Mouse (Mus musculus): ENCODE measurements around the gene Slc8b1.
"Not testable (repeated sequence)": the region's sequence is repeated elsewhere in the genome, so short reads cannot be mapped to it uniquely, and the experiment has no call there.

The Slc8b1 gene

DNA sequence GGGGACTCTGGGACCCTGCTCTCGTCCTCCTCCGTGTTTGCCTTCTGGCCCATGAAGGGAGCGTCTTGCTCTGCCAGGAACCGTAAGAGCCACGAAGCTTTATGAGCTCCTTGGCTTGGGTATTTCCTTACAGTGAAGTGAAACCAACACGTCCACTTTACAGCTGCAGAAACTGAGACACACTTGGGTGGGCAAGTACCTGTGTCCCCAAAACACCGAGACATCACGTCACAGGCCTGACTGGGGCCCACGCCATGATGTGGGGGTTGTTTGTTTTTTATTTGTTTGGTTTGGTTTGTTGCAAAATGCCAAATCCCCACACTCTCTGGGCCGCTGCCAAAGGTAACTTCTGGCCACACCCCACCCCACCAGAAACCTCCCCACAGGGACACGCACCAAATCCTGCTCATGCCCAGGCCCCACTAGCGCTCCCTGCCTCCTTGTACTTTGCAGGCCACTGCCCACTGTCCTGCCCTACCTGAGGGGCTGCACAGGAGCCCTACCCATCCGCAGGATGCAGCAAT, 15.2 kb upstream of the Slc8b1 start:
- DNase-seq (ENCODE audit: low spot score): no peak

DNA sequence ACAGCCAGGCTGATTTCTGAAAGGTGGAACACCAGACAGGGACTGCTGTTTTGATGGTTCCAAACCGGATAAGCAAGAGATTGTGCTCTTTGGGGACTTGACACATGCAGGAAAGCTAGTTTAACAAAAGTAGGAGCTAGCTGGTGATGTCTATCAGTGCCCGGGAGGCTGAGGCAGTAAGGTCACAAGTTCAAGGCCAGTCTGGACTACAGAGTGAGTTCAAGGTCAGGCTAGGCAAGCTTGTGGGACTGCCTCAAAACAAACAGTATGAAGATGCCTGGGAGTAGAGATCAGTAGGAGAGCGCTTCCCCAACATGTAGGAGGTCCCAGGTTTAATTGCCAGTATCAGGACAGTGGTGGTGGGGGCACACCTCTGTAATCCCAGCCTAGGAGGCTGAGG, 13.9 kb upstream of the Slc8b1 start:
- DNase-seq (ENCODE audit: low spot score): no peak

DNA sequence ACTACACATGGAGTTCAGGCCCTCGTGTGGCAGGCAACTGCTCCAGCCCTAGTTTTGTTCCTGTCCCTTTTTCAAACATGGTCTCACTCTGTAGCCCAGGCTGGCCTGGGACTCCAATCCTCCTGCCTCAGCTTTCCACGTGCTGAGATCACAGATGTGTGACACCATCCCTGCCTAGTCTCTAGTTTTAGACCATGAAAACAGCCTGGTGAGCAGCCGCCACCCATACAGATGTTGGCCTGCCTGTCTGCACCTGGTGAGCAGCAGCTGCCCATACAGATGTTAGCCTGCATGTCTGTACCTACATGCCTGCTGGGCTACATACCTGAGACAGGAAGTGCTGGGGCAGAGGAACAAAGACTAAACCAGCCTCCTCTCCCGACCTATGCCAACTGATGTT, 11.8 kb upstream of the Slc8b1 start:
- DNase-seq (ENCODE audit: low spot score): no peak

DNA sequence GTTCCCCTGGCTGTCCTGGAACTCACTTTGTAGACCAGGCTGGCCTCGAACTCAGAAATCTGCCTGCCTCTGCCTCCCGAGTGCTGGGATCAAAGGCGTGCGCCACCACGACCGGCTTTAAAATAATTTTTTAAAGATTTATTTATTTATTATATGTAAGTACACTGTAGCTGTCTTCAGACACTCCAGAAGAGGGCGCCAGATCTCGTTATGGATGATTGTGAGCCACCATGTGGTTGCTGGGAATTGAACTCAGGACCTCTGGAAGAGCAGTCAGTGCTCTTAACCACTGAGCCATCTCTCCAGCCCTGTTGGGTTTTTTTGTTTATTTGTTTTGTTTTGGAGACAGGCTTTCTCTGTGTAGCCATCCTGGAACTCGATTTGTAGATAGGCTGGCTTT, 10.4 kb upstream of the Slc8b1 start:
- DNase-seq (ENCODE audit: low spot score): not testable (repeated sequence)

- DNase-seq (ENCODE audit: low spot score): no peak
Observed at GRCm38 (mm10) chr5:120502147-120502621, 8.8 kb upstream of the Slc8b1 start.

DNA sequence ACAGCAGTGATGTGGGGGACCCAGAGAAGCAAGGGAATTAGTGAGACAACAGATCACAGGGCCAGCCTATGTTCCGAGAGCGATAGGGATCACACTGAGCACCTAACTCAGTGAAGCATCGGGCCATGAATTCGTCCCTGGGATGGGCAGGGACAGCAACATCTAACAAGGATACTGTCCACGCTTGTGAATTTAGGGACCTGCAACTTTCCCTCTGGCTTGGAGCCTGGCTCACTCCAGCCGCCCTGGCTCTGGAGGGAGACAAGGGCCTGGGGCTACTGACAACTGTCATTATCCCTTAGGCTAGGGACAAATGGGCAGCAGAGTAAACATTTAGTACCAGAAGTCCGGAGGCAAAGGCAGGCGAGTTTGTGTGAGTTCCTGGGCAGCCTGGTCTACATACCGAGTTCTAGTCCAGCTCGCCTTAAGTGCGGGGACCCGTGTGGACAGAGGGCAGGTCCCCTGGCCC, 8.3 kb upstream of the Slc8b1 start:
- no peak for DNase-seq (ENCODE audit: low spot score)

DNA sequence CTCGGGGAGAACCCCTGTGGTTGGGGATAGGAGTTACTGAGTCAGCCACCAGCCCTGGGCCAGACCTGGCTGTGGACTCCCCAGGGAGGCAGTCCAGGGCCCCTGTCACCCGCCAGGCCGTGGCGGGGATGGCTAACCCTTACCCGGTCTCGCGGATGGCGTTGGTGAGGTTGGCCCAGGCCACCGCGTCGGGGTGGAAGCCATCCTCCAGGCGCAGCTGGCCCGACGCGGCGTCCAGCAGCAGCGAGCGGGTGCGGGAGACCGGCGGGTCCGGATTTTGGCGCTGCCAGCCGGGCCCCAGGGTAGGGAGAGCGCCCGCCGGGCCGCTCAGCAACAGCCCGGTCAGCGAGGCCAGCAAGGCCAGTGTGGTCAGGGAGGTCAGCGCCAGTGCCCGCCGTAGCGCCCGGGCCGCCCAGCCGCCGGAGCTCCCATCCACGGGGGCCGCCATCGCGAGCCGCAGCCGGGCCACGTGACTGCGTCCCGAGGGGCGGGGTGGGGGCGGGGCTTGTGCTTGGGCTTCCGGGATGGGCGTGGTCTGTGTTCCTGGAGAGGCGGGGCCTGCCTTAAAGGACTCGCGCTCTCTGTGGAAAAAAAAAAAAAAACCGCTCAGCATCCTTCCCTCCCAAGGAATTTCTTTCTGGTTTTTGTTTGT, 7.7 kb upstream of the Slc8b1 start, which contains the start of gene Plbd2:
Plbd2 (minus strand) TSS at position 482 of the 652 bp plus-strand sequence.
- DNase-seq (ENCODE audit: low spot score): peak; percentile 58

- DNase-seq (ENCODE audit: low spot score): peak; percentile 58
Observed at GRCm38 (mm10) chr5:120505368-120505767, 5.6 kb upstream of the Slc8b1 start.

GRCm38 (mm10) chr5:120505781-120506180, 5.2 kb upstream of the Slc8b1 start:
- DNase-seq (ENCODE audit: low spot score): no peak

GRCm38 (mm10) chr5:120506490-120506889, 4.5 kb upstream of the Slc8b1 start:
- DNase-seq (ENCODE audit: low spot score): no peak

DNA sequence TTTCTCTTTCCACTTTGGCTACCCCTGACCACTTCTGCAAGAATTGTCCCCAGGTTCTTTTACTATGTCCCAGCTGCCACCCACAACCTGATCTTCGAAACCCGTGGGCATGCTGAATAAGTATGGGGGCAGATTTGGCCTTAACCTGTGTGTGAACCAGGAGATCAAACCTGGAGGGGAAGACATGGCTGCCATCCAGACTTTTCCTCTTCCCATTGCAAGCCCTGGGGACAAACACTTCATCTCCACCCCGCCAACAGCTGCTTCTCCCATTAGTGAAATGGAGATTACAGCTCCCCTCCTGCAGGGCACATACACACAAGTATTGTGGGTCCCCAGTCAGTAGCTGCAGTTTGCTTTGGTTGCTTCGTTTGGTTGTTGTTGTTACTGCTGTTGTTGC, 3.7 kb upstream of the Slc8b1 start:
- no peak for DNase-seq (ENCODE audit: low spot score)

DNA sequence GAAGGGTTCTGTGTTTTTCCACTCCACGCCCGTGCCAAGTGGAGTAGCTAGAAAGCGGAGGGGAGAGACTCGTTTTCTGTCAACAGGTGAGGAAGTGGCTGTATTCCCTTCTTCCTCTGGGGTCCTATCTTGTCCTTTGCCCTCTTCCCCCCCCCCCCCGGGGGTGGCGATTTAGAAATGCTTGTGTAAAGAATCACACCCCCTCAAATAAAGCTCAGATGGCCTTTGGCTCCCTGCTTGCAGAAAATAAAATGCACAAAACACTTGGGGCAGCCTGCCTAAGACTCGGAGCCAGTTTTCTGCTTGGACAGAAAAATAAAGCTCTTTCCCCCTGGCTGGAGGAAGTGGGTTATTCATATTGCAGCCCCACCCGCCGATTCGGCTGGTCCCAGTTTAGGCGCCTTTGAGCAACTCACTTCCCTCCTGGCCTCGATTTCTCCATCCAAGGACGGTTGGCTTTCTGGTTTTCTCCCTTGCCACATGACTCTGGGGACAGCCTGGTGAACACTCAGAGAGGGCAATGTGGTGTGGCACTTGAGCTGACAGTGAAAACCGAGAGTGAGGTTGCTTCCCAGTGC, 764 bp downstream of the Slc8b1 start:
- DNase-seq (ENCODE audit: low spot score): no peak

DNA sequence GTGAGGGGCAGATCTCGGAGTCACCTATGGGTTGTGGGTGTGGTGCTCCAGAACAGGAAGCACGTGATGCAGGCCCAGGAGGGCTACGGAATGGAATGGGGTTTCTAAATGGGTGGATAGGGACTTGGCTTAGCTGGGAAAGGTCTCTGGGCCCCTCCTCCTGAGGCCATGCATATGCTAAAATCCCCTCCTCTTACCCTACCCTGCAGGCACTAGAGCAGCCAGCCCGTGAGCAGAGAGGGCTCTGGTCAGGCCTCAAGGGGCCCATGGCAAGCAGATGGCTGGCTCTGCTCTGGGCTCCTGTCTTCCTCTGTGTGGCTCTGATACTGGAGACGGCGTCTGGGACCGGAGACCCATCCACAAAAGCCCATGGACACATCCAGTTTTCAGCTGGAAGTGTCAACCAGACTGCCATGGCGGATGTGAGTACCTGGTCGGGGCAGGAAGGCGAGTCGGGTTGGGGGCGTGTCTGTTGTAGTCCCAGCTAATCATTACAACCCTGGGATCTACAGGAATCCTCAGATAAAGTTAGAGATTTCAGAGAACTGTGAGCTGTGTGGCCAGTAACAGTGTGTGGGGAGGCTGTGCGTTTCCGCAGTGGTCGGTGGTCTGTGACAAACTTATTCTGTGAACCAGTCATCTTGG, 2.1 kb downstream of the Slc8b1 start:
- DNase-seq (ENCODE audit: low spot score): no peak

DNA sequence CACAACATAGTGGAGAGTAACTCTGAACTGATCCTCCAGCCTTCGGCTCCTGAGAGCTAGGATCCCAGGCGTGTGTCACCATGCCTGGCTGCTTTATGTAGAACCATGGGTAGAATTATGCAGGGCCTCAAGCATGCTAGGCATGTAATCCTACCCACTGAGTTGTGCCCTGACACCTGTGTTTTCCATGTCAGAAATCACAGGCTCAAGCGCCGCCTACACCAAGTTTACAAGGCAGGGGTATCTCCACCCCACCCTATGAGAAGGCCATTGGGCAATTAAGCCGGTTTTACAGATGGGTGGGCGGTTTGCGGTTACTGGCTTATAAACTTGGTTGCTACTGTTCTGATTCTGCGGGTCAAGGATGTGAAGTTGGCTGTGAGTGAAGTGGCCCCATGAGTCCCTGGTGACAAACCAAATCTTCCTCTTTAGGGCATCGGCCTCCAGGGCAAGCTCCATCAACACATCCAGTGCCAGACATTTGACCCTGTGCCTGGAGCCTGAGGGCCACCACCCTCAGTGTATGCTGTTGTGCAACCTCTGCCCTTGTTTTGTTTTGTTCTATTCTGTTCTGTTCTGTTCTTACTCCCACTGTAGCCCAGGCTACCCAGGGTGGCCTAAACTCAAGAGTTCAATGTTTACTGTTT, 3.2 kb downstream of the Slc8b1 start:
- no peak for DNase-seq (ENCODE audit: low spot score)

DNA sequence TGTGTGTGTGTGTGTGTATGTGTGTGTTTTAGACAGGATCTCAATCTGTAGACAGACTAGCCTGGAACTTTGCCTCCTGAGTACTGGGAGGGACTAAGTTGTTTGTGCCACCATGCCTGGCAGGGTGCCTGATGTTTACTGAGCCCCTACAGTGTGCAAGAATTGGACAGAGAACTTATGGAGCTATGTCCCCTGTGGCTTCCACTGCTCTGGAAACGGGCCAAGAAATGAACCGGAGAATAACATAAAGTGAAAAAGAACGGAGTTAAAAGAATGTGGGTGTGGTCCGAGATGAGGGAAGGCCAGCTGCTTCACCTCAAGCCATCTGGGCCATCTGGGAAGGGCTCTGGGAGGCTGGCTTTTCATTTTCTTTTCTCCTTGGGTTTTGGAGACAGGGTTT, 3.8 kb downstream of the Slc8b1 start:
- no peak for DNase-seq (ENCODE audit: low spot score)

- DNase-seq (ENCODE audit: low spot score): no peak
Observed at GRCm38 (mm10) chr5:120515451-120515850, 4.5 kb downstream of the Slc8b1 start.

- peak; percentile 20 for DNase-seq (ENCODE audit: low spot score)
Observed at GRCm38 (mm10) chr5:120516221-120516984, 5.4 kb downstream of the Slc8b1 start.

DNA sequence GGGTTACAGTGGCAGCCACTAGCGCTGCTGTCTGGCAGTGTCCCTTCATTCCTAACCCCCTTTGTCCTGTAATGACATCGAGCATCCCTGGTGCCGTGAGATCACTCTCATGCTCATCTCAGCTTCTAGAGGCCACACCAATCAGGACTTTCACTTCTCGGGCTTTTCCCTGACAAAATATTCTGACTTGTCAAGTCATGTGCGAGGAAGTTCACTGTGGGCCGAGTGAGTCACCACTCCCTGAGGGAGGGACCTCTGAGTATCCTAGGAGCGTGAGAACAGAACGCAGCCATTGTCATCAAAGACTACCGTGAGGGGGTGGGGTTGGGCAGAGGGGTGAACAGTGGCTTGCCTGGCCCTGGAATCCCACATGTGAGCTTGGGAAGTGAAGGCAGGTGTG, 6.6 kb downstream of the Slc8b1 start:
- no peak for DNase-seq (ENCODE audit: low spot score)

DNA sequence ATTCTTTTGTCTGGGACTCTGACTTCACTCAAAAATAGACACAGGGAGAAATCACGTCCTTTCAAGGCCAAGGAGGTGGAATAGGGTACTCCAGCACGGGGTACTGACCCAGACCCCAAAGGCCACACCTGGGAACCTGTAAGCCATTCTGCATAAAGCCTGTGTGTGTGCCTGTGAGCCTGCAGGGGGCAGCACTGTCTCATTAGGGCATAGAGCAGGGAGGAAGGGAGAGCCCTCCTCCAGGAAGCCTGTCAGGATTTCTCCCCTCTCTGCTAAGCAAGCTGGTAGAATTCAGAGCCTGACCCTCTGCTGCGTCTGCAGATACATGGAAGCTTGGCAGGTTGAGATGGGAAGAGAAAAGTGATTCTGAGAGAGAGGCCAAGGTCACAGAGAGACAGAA, 11.7 kb downstream of the Slc8b1 start:
- no peak for DNase-seq (ENCODE audit: low spot score)

- no peak for DNase-seq (ENCODE audit: low spot score)
Observed at GRCm38 (mm10) chr5:120524736-120525135, 13.8 kb downstream of the Slc8b1 start.

DNA sequence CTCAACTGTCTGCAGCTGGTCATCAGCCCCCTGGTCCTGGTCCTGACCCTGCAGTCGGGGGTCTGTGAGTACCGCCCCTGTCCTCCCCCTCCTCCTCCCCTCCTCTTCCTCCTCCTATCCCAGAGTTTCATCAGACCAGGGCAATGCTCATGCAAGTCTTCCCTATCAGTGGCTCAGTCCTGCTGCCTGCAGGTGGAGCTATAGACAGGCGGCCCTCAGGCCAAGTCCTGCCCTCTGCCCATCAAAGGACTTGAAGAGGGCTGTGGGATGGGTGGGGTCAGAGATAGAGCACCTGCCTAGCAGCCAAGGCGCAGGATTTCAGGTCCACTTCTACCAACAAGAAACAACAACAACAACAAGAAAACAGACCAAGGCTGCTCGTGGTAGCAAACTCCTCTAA, 14.8 kb downstream of the Slc8b1 start:
- DNase-seq (ENCODE audit: low spot score): no peak

- no peak for DNase-seq (ENCODE audit: low spot score)
Observed at GRCm38 (mm10) chr5:120526311-120526710, 15.3 kb downstream of the Slc8b1 start.

Data from ovary, adult 18-20 months (tissue).